Mouse (Mus musculus): ENCODE results near the gene Ube2k. TPM values are rescaled to one million over a fixed set of nuclear protein-coding genes. Genes with fewer than 3 reads are reported as not detected.

Gene Ube2k
- 10 to 100 TPM; 76.3 to 79.6 TPM for total RNA-seq (2023)

GRCm38 (mm10) chr5:65536751-65537419, at the start of gene Ube2k, which contains the start of gene Smim14:
Gene Ube2k (plus strand): TSS chr5:65537233.
Gene Smim14 (minus strand): TSS chr5:65537184.

DNA sequence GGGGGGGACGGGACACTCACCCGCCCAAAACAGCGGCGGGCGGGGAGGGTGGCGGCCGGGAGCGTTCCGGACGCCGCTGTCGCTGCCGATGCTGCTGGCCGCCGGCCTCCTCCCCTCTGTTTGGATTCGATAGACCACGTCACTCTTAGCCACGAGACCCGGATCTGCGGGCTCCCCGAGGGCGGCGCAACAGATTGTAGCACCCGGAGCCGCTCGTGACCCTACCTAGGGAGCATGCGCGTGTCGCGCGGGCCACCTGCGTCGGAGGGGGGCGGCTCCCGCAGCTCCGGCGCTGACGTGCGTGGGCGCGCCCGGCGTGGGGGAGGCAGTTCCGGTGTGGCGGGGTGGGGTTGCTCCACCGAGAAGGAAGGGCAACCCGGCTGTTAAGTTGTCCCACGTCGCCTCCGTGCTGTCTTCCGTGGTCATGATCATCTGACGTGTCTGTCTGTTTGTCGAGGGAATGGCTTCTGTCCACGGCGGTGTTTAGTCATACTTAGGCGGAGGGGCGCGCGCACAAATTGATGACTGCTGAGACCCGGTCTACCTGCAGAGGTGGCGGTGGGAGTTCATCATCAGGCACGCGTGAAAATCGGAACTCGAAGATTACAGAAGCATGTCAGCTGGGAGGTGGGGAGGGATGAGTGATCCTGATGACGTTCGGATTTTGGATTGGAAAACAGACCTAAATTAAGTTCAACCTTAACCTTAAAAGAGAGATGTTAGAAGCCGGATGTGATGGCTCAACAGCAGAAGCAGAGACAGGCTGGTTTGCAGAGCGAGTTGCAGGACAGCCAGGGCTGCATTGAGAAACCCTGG, 44.1 kb upstream of the Ube2k start, which contains the start of gene Gm43552:
Gm43552 (minus strand) TSS at position 118 of the 816 bp plus-strand sequence.

Other genes with a start within 250 kb of the Ube2k start
- 10 to 100 TPM; 46.7 to 53.5 TPM for gene Rfc1, start 201.6 kb upstream of the Ube2k start, total RNA-seq (2023)
- not detected for gene Klb, start 188.9 kb upstream of the Ube2k start, total RNA-seq (2023)
- gene Rpl9, start 145.8 kb upstream of the Ube2k start, total RNA-seq (2023) = 1,000 to 10,000 TPM; 2,893 to 2,904 TPM
- gene Lias, start 145.7 kb upstream of the Ube2k start, total RNA-seq (2023) = 10 to 100 TPM; 32.5 to 40.7 TPM
- 10 to 100 TPM; 27.8 to 32.1 TPM for gene Ugdh, start 101.3 kb upstream of the Ube2k start, total RNA-seq (2023)
- gene Gm43552, start 44.4 kb upstream of the Ube2k start, total RNA-seq (2023) = 1 to 10 TPM in 1 of 2 experiments, not detected in 1; 2.4 TPM
- 100 to 1,000 TPM in 1 of 2 experiments, 10 to 100 TPM in 1; 92.6 to 101 TPM for gene Smim14, start within 50 bp of the Ube2k start, total RNA-seq (2023)
- gene Pds5a, start 161.0 kb downstream of the Ube2k start, total RNA-seq (2023) = 100 to 1,000 TPM; 227 to 252 TPM
- 10 to 100 TPM; 59.2 to 66.7 TPM for gene N4bp2, start 226.3 kb downstream of the Ube2k start, total RNA-seq (2023)

Data from T-cell, adult 66 days (primary cell).